Mouse (Mus musculus) cerebellum, postnatal 36 days (tissue): ENCODE results near the gene Ppm1h.

Experiments
- DNase-seq, 2 experiments: peaks; one replicate each; pipeline ENCODE4 v3.0.0; 2021 to 2022; ENCODE audit warnings: mixed read lengths in 2 of 2

Gene Ppm1h

GRCm38 (mm10) chr10:122985515-122986319 is 307.2 kb downstream of the Ppm1h start:
- peak; percentile 81 to 83 for DNase-seq

- peak; percentile 81 to 82 for DNase-seq
Measured at GRCm38 (mm10) chr10:122986320-122987225, 308.0 kb downstream of the Ppm1h start.

- DNase-seq, result peak; percentile 33 to 47
Measured at GRCm38 (mm10) chr10:122987671-122988128, 309.1 kb downstream of the Ppm1h start.

GRCm38 (mm10) chr10:122988372-122988771 is 309.8 kb downstream of the Ppm1h start:
- no peak for DNase-seq

GRCm38 (mm10) chr10:122989916-122990315 is 311.4 kb downstream of the Ppm1h start:
- no peak for DNase-seq

GRCm38 (mm10) chr10:122990606-122991005 is 312.0 kb downstream of the Ppm1h start:
- no peak for DNase-seq

- DNase-seq, result peak in 1 of 2 experiments; percentile 50
Measured at GRCm38 (mm10) chr10:122991053-122991452, 312.5 kb downstream of the Ppm1h start.

- peak; percentile 22 to 40 for DNase-seq
Measured at GRCm38 (mm10) chr10:122991648-122992047, 313.1 kb downstream of the Ppm1h start.

GRCm38 (mm10) chr10:122994402-122995107 is 316.0 kb downstream of the Ppm1h start:
- DNase-seq, result no peak
